In genomic region chr10:80299824-80300223, GRCm38 (mm10) we compare ENCODE assay signal across 15 mouse cellular contexts. TPM values are rescaled to one million over a fixed set of nuclear protein-coding genes. Genes with fewer than 3 reads are reported as not detected.
A peak's percentile ranks its signal among the peaks of the same experiment; 100 is the strongest.
DNase-seq lines count a peak whose midpoint lies in the region; ATAC-seq and TF ChIP-seq lines count a peak whose summit lies in the region.
"Had no signal": no experiment of that assay in that cellular context is flagged by ENCODE, and none has a peak within 500 bp of the region (broad histone marks: within the 10 kb centered on the region; RNA-seq: fewer than 3 reads in every experiment).

No protein-coding gene starts in this region.

- peak; percentile 49 to 60 for DNase-seq in cerebellum, postnatal 10 days
- no peak for DNase-seq in forebrain, embryonic 11.5 days (ENCODE audit: low spot score)
- DNase-seq in midbrain, postnatal 0 days (ENCODE audit: low spot score), result peak; percentile 34
- no peak for DNase-seq in urinary bladder, postnatal 25 days (ENCODE audit: low spot score)
- DNase-seq in right cerebral cortex, postnatal 36 days (ENCODE audit: low spot score in 2 of 2), result no peak
- DNase-seq in urinary bladder, adult 18-20 months (ENCODE audit: low spot score in 2 of 2), result no peak
- DNase-seq: adrenal gland, adult 2 months; B cell, adult 2 months; heart, adult 18-20 months; kidney, postnatal 10 days; thymus, postnatal 14 days had no signal

- TF ChIP-seq CTCF in midbrain, postnatal 0 days (IDR thresholded peaks at IDR 0.05), result no peak

- peak overlapping the region; percentile 95 for H3K9ac ChIP-seq in forebrain, embryonic 11.5 days (ENCODE audit: low read length)
- peak overlapping the region; percentile 94 for H3K9ac ChIP-seq in hindbrain, embryonic 16.5 days (ENCODE audit: low read depth, low read length)
- H3K9ac ChIP-seq in midbrain, postnatal 0 days (replicated peaks; ENCODE audit: low read length, poor library complexity, severe bottlenecking), result peak overlapping the region; percentile 91
- H3K9ac ChIP-seq: liver, embryonic 15.5 days had no signal

- H3K36me3 ChIP-seq in forebrain, embryonic 11.5 days (ENCODE audit: control insufficient read depth, insufficient read depth, low read length), result peaks cover 3% of the 10 kb centered on the region; the same call in 1 of the 2 replicates
- H3K36me3 ChIP-seq in hindbrain, embryonic 16.5 days (ENCODE audit: control insufficient read depth, insufficient read depth, low read length), result peaks cover 4% of the 10 kb centered on the region; the same call in 1 of the 2 replicates
- peaks cover 13% of the 10 kb centered on the region for H3K36me3 ChIP-seq in midbrain, postnatal 0 days (ENCODE audit: insufficient read depth, low read length)

- H3K4me3 ChIP-seq in forebrain, embryonic 11.5 days (ENCODE audit: low read depth, low read length), result peak overlapping the region; percentile 63
- peak overlapping the region; percentile 63 for H3K4me3 ChIP-seq in hindbrain, embryonic 16.5 days (ENCODE audit: low read length)
- peak overlapping the region; percentile 58 for H3K4me3 ChIP-seq in midbrain, postnatal 0 days (ENCODE audit: low read depth, low read length)
- H3K4me3 ChIP-seq: liver, embryonic 15.5 days had no signal

- H3K27ac ChIP-seq in forebrain, embryonic 11.5 days (ENCODE audit: low read depth, low read length), result peak overlapping the region; percentile 88; the same call in 1 of the 2 replicates
- peak overlapping the region; percentile 98 for H3K27ac ChIP-seq in hindbrain, embryonic 16.5 days (ENCODE audit: low read depth, low read length)
- H3K27ac ChIP-seq in midbrain, postnatal 0 days (ENCODE audit: low read depth, low read length), result peak overlapping the region; percentile 100
- H3K27ac ChIP-seq: liver, embryonic 15.5 days had no signal

- no peak for ATAC-seq in cerebellum, adult (ENCODE audit: insufficient number of reproducible peaks, low FRiP score, low TSS enrichment)
- ATAC-seq in forebrain, embryonic 11.5 days (replicated peaks; ENCODE audit: low FRiP score), result no peak
- no peak for ATAC-seq in hindbrain, embryonic 16.5 days
- no peak for ATAC-seq in midbrain, postnatal 0 days (ENCODE audit: low FRiP score)

- H3K4me1 ChIP-seq in forebrain, embryonic 11.5 days (replicated peaks; ENCODE audit: control insufficient read depth, insufficient read depth, low read length), result peaks cover 53% of the 10 kb centered on the region
- H3K4me1 ChIP-seq in hindbrain, embryonic 16.5 days (ENCODE audit: control insufficient read depth, insufficient read depth, low read depth, low read length), result peaks cover 66% of the 10 kb centered on the region
- H3K4me1 ChIP-seq in midbrain, postnatal 0 days (ENCODE audit: insufficient read depth, low read length), result peaks cover 40% of the 10 kb centered on the region

- H3K4me2 ChIP-seq in forebrain, embryonic 11.5 days (ENCODE audit: low read depth, low read length, severe bottlenecking), result peak overlapping the region; percentile 74
- H3K4me2 ChIP-seq in hindbrain, embryonic 16.5 days (ENCODE audit: low read length), result peak overlapping the region; percentile 81
- peak overlapping the region; percentile 91 for H3K4me2 ChIP-seq in midbrain, postnatal 0 days (ENCODE audit: low read depth, low read length, poor library complexity, severe bottlenecking)
- H3K4me2 ChIP-seq: liver, embryonic 15.5 days had no signal

- H3K9me3 ChIP-seq in forebrain, embryonic 11.5 days (ENCODE audit: control insufficient read depth, low read length), result no peaks in the 10 kb centered on the region
- H3K9me3 ChIP-seq in hindbrain, embryonic 16.5 days (ENCODE audit: control insufficient read depth, low read length), result no peaks in the 10 kb centered on the region
- H3K9me3 ChIP-seq in midbrain, postnatal 0 days (ENCODE audit: low read length), result no peaks in the 10 kb centered on the region
- H3K9me3 ChIP-seq: liver, embryonic 15.5 days had no signal

- WGBS in forebrain, embryonic 11.5 days, result 45% methylated on average over 10 of the region's 10 CpGs
- 28% methylated on average over 10 of the region's 10 CpGs for WGBS in hindbrain, embryonic 16.5 days
- 29% methylated on average over 10 of the region's 10 CpGs for WGBS in midbrain, postnatal 0 days

- peaks cover 5% of the 10 kb centered on the region for H3K27me3 ChIP-seq in forebrain, embryonic 11.5 days (ENCODE audit: control insufficient read depth, insufficient read depth, low read length)
- H3K27me3 ChIP-seq in hindbrain, embryonic 16.5 days (replicated peaks; ENCODE audit: control insufficient read depth, insufficient read depth, low read length), result no peaks in the 10 kb centered on the region
- no peaks in the 10 kb centered on the region for H3K27me3 ChIP-seq in midbrain, postnatal 0 days (ENCODE audit: insufficient read depth, low read length)

RNA-seq across cellular contexts. Expression of gene Apc2, which starts 4.0 kb away (rescaled TPM):
- 75.5 and 77.7 TPM in 2 replicates for polyA plus RNA-seq in forebrain, embryonic 11.5 days (2014; fragmentation: Nextera tagmentation; extraction: Ambion mirVana)
- polyA plus RNA-seq in hindbrain, embryonic 16.5 days (2015; fragmentation: Nextera tagmentation; extraction: Ambion mirVana), result 139 and 149 TPM in 2 replicates
- total RNA-seq in midbrain, postnatal 0 days (2014; rRNA removed), result 370 and 395 TPM in 2 replicates
- 95.3 and 110 TPM in 2 replicates for polyA plus RNA-seq in midbrain, postnatal 0 days (2015; fragmentation: Nextera tagmentation; extraction: Ambion mirVana)
- total RNA-seq: megakaryocyte progenitor cell, adult 5-6 weeks had no signal

RNA-seq across cellular contexts. Expression of gene Rps15, which starts 7.6 kb away (rescaled TPM):
- polyA plus RNA-seq in forebrain, embryonic 11.5 days (2014; fragmentation: Nextera tagmentation; extraction: Ambion mirVana), result 858 and 895 TPM in 2 replicates
- 491 and 527 TPM in 2 replicates for polyA plus RNA-seq in hindbrain, embryonic 16.5 days (2015; fragmentation: Nextera tagmentation; extraction: Ambion mirVana)
- 971 and 1,162 TPM in 2 replicates for total RNA-seq in midbrain, postnatal 0 days (2014; rRNA removed)
- 633 and 645 TPM in 2 replicates for polyA plus RNA-seq in midbrain, postnatal 0 days (2015; fragmentation: Nextera tagmentation; extraction: Ambion mirVana)

RNA-seq across cellular contexts. Expression of gene 2310011J03Rik, which starts 20.5 kb away (rescaled TPM):
- polyA plus RNA-seq in forebrain, embryonic 11.5 days (2014; fragmentation: Nextera tagmentation; extraction: Ambion mirVana), result 39.7 and 45.2 TPM in 2 replicates
- 31.7 and 32.8 TPM in 2 replicates for polyA plus RNA-seq in hindbrain, embryonic 16.5 days (2015; fragmentation: Nextera tagmentation; extraction: Ambion mirVana)
- total RNA-seq in midbrain, postnatal 0 days (2014; rRNA removed), result 15.6 and 23.1 TPM in 2 replicates
- 26.5 and 29.6 TPM in 2 replicates for polyA plus RNA-seq in midbrain, postnatal 0 days (2015; fragmentation: Nextera tagmentation; extraction: Ambion mirVana)

RNA-seq across cellular contexts. Expression of gene Pcsk4, which starts 29.5 kb away (rescaled TPM):
- polyA plus RNA-seq in forebrain, embryonic 11.5 days (2014; fragmentation: Nextera tagmentation; extraction: Ambion mirVana), result 3.8 and 4.5 TPM in 2 replicates
- polyA plus RNA-seq in hindbrain, embryonic 16.5 days (2015; fragmentation: Nextera tagmentation; extraction: Ambion mirVana), result 8.1 and 8.5 TPM in 2 replicates
- total RNA-seq in midbrain, postnatal 0 days (2014; rRNA removed), result 5.2 and 7.5 TPM in 2 replicates
- polyA plus RNA-seq in midbrain, postnatal 0 days (2015; fragmentation: Nextera tagmentation; extraction: Ambion mirVana), result 12.6 and 14.6 TPM in 2 replicates

RNA-seq across cellular contexts. Expression of gene Reep6, which starts 29.9 kb away (rescaled TPM):
- polyA plus RNA-seq in forebrain, embryonic 11.5 days (2014; fragmentation: Nextera tagmentation; extraction: Ambion mirVana), result 7.0 and 8.0 TPM in 2 replicates
- polyA plus RNA-seq in hindbrain, embryonic 16.5 days (2015; fragmentation: Nextera tagmentation; extraction: Ambion mirVana), result 7.5 and 7.6 TPM in 2 replicates
- total RNA-seq in midbrain, postnatal 0 days (2014; rRNA removed), result 3.8 and 5.3 TPM in 2 replicates
- 7.0 and 7.8 TPM in 2 replicates for polyA plus RNA-seq in midbrain, postnatal 0 days (2015; fragmentation: Nextera tagmentation; extraction: Ambion mirVana)

Comparison
In these comparisons a context has a peak if more than half of its experiments do, and no peak if none do; other contexts are left out.
1. DNase-seq: peak in cerebellum, postnatal 10 days (2 of 2) and midbrain, postnatal 0 days (single experiment); none in forebrain, embryonic 11.5 days (single experiment), urinary bladder, postnatal 25 days (single experiment), right cerebral cortex, postnatal 36 days (0 of 2) and urinary bladder, adult 18-20 months (0 of 2).
2. Peak in every context shown above with its lines, with median percentiles within 50 percentile points of each other: H3K27ac ChIP-seq, H3K4me2 ChIP-seq, H3K4me3 ChIP-seq and H3K9ac ChIP-seq.